Mouse (Mus musculus) ES-Bruce4 (cell line): ENCODE measurements around the gene Cab39. TPM values are rescaled to one million over a fixed set of nuclear protein-coding genes. Genes with fewer than 3 reads are reported as not detected.

Experiments
- H3K27ac ChIP-seq: 2 replicates; pipeline ENCODE4 v1.5.1; 2012; ENCODE audit warnings: low read length, inconsistent platforms; ENCODE audit not compliant: insufficient read depth
- H3K27me3 ChIP-seq: 2 replicates; pipeline ENCODE4 v1.6.1; 2012; ENCODE audit warnings: mild to moderate bottlenecking, low read length, inconsistent platforms; ENCODE audit not compliant: control insufficient read depth, poor library complexity, insufficient read depth, severe bottlenecking
- H3K36me3 ChIP-seq: 2 replicates; pipeline ENCODE4 v1.6.1; 2012; ENCODE audit warnings: inconsistent platforms, mild to moderate bottlenecking, low read length, moderate library complexity; ENCODE audit not compliant: control insufficient read depth, poor library complexity, insufficient read depth, severe bottlenecking
- H3K4me1 ChIP-seq: one replicate; pipeline ENCODE4 v1.8.1; 2011; ENCODE audit warnings: low read length; ENCODE audit not compliant: control insufficient read depth, insufficient read depth
- H3K4me3 ChIP-seq: 2 replicates; pipeline ENCODE4 v1.5.1; 2011; ENCODE audit warnings: low read depth, mild to moderate bottlenecking, low read length
- H3K9ac ChIP-seq: 2 replicates; pipeline ENCODE4 v1.6.1; 2012; ENCODE audit warnings: low read depth, mild to moderate bottlenecking, inconsistent platforms; ENCODE audit not compliant: poor library complexity, severe bottlenecking
- H3K9me3 ChIP-seq: replicated peaks from 2 replicates; pipeline ENCODE4 v1.6.1; 2012; ENCODE audit warnings: mild to moderate bottlenecking, low read length, inconsistent platforms; ENCODE audit not compliant: control insufficient read depth, poor library complexity, insufficient read depth, severe bottlenecking
- CTCF ChIP-seq: IDR thresholded peaks from one replicate; pipeline ENCODE4 v1.8.1; 2011; ENCODE audit warnings: low read depth, low read length
- EP300 ChIP-seq: IDR thresholded peaks from 2 replicates; pipeline ENCODE4 v1.6.1; 2011; ENCODE audit warnings: low read depth, low read length; ENCODE audit not compliant: insufficient read depth
- POLR2A ChIP-seq: IDR thresholded peaks from one replicate; pipeline ENCODE4 v1.8.1; 2011; ENCODE audit warnings: low read length; ENCODE audit not compliant: insufficient read depth
- polyA plus RNA-seq: library from polyadenylated mRNA; stranded (reverse); fragments of >200 nt; gene quantifications from 2 replicates; pipeline ENCODE4 v1.2.4, GENCODE M21; 2011; ENCODE audit warnings: low read depth; ENCODE audit not compliant: missing spikeins, insufficient read depth, insufficient read length

Cab39 gene
- polyA plus RNA-seq, 1 experiment = 75.2 TPM

DNA sequence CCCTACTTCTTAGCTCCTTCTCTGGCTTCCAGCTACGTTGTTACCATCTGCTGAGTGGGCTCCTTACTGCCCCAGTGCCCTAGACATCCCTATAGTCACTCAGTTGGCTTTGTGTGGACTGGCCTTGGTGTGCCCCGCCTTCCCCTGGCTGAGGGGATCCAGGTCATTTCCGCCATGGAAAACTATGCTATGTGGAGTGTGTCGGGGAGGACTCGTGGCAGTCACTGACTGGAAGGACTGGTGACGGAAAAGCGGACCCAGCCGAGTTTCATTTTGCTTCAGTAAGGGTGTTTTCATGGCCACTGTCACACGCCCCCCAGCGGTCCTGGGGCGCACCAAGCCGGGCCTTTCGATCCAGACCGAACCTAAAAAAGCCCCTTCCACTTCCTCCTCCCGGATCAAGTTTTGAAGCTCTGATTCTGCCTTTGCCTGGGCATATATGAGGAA is 102.2 kb downstream of the Cab39 start:
- no peaks in the 10 kb centered on the region for H3K4me1 ChIP-seq

GRCm38 (mm10) chr1:85896110-85896509 is 102.9 kb downstream of the Cab39 start:
- Histone ChIP-seq H3K27me3 (no peaks in the 10 kb centered on the region), H3K4me1 (no peaks in the 10 kb centered on the region), H3K27ac (no peak overlapping the region), H3K9ac (peak overlapping the region; percentile 81; the same call in 1 of the 2 replicates), H3K36me3 (no peaks in the 10 kb centered on the region), H3K4me3 (no peak overlapping the region), H3K9me3 (no peaks in the 10 kb centered on the region)
- TF ChIP-seq EP300 = no peak
- TF ChIP-seq POLR2A = no peak
- no peak for TF ChIP-seq CTCF

More for the DNA sequence above, 102.2 kb downstream of the Cab39 start:
- no peak for TF ChIP-seq EP300
- TF ChIP-seq POLR2A = no peak
- TF ChIP-seq CTCF = peak; percentile 59
- Histone ChIP-seq H3K9ac (peak overlapping the region; percentile 81), H3K36me3 (no peaks in the 10 kb centered on the region), H3K27me3 (no peaks in the 10 kb centered on the region), H3K4me3 (peak overlapping the region; percentile 89), H3K9me3 (no peaks in the 10 kb centered on the region), H3K27ac (no peak overlapping the region)

- Histone ChIP-seq H3K4me3 (no peak overlapping the region), H3K36me3 (no peaks in the 10 kb centered on the region), H3K27me3 (no peaks in the 10 kb centered on the region), H3K27ac (no peak overlapping the region), H3K9ac (no peak overlapping the region), H3K9me3 (no peaks in the 10 kb centered on the region), H3K4me1 (no peaks in the 10 kb centered on the region)
- TF ChIP-seq POLR2A = no peak
- no peak for TF ChIP-seq EP300
- TF ChIP-seq CTCF = no peak
Observed at GRCm38 (mm10) chr1:85896781-85897700, 103.8 kb downstream of the Cab39 start.

DNA sequence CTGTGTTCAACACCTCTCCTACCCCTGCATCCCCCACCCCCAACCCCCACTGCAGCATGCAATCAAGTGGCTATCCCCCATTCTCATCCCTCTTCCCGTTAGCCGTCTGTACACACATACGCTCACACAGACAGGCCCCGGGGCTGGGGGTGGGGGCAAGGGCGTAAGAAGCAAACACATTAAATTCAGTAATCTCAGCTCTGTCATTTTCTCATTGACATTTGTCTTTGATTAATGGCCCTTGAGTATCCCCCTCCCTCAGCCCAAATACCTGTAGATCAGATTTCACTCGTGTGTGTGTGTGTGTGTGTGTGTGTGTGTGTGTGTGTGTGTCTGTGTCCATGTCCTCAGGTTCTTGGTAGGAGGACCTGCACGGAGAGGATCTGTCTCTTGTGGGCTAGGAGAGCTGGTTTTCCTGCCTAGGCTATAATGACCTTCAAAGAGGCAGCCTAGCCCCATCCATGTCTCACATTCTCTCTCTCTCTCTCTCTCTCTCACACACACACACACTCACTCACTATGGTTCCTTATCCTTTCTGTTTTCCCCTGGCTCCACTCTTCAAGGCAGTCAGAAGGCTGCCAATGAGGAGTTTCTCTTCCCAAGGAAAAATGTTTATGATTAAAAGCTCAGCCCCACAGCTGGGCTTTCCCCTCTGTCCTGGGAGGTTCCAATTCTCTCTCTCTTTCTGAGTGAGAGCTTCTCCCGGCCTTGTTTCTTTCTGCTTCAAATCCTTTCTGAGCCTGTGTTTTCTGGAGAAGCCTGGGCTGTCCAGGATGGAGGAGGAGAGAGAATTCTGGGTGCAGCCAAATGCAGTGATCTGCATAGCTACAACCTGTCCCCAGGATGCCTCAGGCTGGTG is 104.9 kb downstream of the Cab39 start:
- H3K4me1 ChIP-seq = no peaks in the 10 kb centered on the region
- no peak overlapping the region for H3K27ac ChIP-seq
- H3K36me3 ChIP-seq = no peaks in the 10 kb centered on the region
- no peaks in the 10 kb centered on the region for H3K9me3 ChIP-seq
- no peaks in the 10 kb centered on the region for H3K27me3 ChIP-seq
- H3K4me3 ChIP-seq = no peak overlapping the region
- TF ChIP-seq CTCF (no peak), POLR2A (no peak), EP300 (no peak)
- no peak overlapping the region for H3K9ac ChIP-seq

DNA sequence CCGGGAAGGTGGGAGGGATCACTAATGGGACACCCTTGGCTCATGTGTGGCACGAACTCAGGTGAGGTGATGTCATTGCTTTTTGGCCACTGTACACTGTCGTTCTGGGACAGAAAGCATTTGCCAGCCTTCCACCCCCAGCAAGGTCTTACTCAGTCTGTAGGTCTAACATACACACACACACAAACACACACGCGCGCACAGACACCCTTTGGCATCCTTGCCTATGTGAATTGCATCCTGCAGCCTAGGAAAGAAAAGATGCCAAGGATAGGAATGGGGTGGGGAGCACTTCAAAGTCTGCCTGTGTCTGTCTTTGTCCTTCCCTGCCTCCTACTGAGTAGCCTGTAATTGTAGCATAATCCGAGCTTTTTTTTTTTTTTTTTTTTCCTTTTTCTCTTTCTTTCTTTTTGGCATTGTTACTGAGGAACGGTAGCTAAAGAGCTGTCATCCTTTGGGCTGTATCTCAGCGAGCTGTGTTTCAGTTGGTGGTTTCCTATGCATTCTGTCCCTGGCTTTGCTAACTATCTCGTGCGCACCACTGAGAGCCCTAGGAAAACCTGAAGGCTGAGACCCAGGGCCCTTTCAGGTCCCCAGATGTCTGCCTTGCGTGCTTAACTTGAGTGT is 105.6 kb downstream of the Cab39 start:
- no peaks in the 10 kb centered on the region for H3K27me3 ChIP-seq
- no peak overlapping the region for H3K27ac ChIP-seq
- H3K9ac ChIP-seq = no peak overlapping the region
- no peaks in the 10 kb centered on the region for H3K9me3 ChIP-seq
- H3K36me3 ChIP-seq = no peaks in the 10 kb centered on the region
- TF ChIP-seq POLR2A = no peak
- no peak for TF ChIP-seq EP300
- no peak for TF ChIP-seq CTCF
- no peak overlapping the region for H3K4me3 ChIP-seq
- H3K4me1 ChIP-seq = no peaks in the 10 kb centered on the region
